Mouse (Mus musculus) G1E (cell line): ENCODE results near the gene Rab19.

Experiments
- CTCF ChIP-seq: IDR thresholded peaks from 2 replicates; pipeline ENCODE4 v1.5.1; 2012; ENCODE audit warnings: low read depth, low read length, inconsistent platforms, mixed read lengths
- GATA1 ChIP-seq: IDR thresholded peaks from 2 replicates; pipeline ENCODE4 v1.6.1; 2012; ENCODE audit warnings: borderline replicate concordance, low read length, inconsistent platforms, mixed read lengths
- TAL1 ChIP-seq: conservative IDR thresholded peaks from 2 replicates; pipeline ENCODE4 v1.6.1; 2012; ENCODE audit warnings: low read depth, low read length, inconsistent platforms, mixed read lengths

DNA sequence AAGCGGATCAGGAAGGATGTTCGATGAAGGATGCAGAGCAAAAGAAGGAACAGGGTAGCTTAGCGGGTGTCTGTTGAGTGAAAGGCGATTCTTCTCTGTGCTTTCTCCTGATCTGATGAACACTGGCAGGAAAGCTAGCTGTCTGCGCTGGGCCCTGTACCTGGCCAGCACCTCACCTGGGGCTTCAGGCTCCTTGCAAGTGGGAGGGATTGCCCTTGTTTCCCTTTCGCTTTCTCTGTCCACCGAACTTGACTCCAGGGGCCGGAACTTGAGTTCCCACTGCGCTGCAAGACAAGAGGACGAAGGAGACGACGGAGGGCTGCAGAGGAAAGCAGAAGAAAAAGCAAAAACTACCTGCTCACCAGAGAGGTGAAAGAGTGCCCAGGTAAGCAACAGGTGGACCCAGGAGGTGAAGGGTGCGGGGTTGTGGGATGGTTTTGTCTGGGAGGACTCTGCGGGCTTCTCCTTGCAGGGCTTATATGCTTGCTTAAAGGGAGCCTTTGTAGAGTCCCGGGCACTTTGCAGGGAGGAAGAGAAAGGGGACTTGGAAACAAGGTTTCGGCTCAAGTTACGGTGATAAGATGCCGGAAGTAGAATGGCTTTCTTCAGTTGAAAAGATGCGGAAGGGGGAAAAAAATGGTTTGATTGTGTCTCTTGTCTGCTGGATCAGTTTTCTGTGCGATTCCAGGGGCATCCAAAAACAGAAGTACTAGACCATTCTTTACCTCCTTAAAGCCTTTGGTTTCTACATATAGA lies at the start of gene Rab19:
- TF ChIP-seq CTCF: no peak
- no peak for TF ChIP-seq TAL1
- TF ChIP-seq GATA1: no peak
